Mouse (Mus musculus): Measurements from ENCODE around the gene Cfap77.

Cfap77 gene

GRCm38 (mm10) chr2:28994014-28994413 lies 60.9 kb downstream of the Cfap77 start:
- no peak for DNase-seq

- no peak for DNase-seq
These were observed 66.1 kb downstream of the Cfap77 start for GRCm38 (mm10) chr2:28988781-28989180.

- DNase-seq = no peak
These were observed 74.6 kb downstream of the Cfap77 start for GRCm38 (mm10) chr2:28980080-28980910.

GRCm38 (mm10) chr2:28978461-28978860 lies 76.4 kb downstream of the Cfap77 start:
- no peak for DNase-seq

GRCm38 (mm10) chr2:28976635-28977034 lies 78.2 kb downstream of the Cfap77 start:
- peak; percentile 69 to 75 for DNase-seq

- DNase-seq = no peak
These were observed 79.3 kb downstream of the Cfap77 start for GRCm38 (mm10) chr2:28975604-28976003.

- DNase-seq = peak; percentile 13 to 51
These were observed 80.3 kb downstream of the Cfap77 start for GRCm38 (mm10) chr2:28974520-28974919.

- peak in 1 of 2 experiments; percentile 3 for DNase-seq
These were observed 80.9 kb downstream of the Cfap77 start for GRCm38 (mm10) chr2:28973832-28974450.

- no peak for DNase-seq
These were observed 84.4 kb downstream of the Cfap77 start for GRCm38 (mm10) chr2:28970424-28970823.

GRCm38 (mm10) chr2:28968278-28968677 lies 86.6 kb downstream of the Cfap77 start:
- no peak for DNase-seq

GRCm38 (mm10) chr2:28966151-28966795 lies 88.6 kb downstream of the Cfap77 start:
- DNase-seq = no peak

GRCm38 (mm10) chr2:28963565-28963964 lies 91.3 kb downstream of the Cfap77 start:
- DNase-seq = no peak

GRCm38 (mm10) chr2:28961636-28962035 lies 93.2 kb downstream of the Cfap77 start:
- no peak for DNase-seq

- peak in 1 of 2 experiments; percentile 13 for DNase-seq
These were observed 93.8 kb downstream of the Cfap77 start for GRCm38 (mm10) chr2:28961024-28961585.

- DNase-seq = no peak
These were observed 98.0 kb downstream of the Cfap77 start for GRCm38 (mm10) chr2:28956874-28957273.

- no peak for DNase-seq
These were observed 100.3 kb downstream of the Cfap77 start for GRCm38 (mm10) chr2:28954595-28954994.

- peak in 1 of 2 experiments; percentile 23 for DNase-seq
These were observed 101.9 kb downstream of the Cfap77 start for GRCm38 (mm10) chr2:28952981-28953380.

GRCm38 (mm10) chr2:28946312-28946711 lies 108.6 kb downstream of the Cfap77 start:
- DNase-seq = no peak

- DNase-seq = peak in 1 of 2 experiments; percentile 23
These were observed 109.5 kb downstream of the Cfap77 start for GRCm38 (mm10) chr2:28945388-28945787.

GRCm38 (mm10) chr2:28943666-28944516 lies 111.0 kb downstream of the Cfap77 start:
- peak in 1 of 2 experiments; percentile 15 for DNase-seq

- peak in 1 of 2 experiments; percentile 17 for DNase-seq
These were observed 115.9 kb downstream of the Cfap77 start for GRCm38 (mm10) chr2:28938997-28939396.

GRCm38 (mm10) chr2:28930571-28930970 lies 124.3 kb downstream of the Cfap77 start:
- no peak for DNase-seq

All from kidney, postnatal 25 days (tissue).